Mouse (Mus musculus) heart, embryonic 11.5 days (tissue): ENCODE data around the gene Bzw1. TPM values are rescaled to one million over a fixed set of nuclear protein-coding genes. Genes with fewer than 3 reads are reported as not detected.

Experiments
- polyA plus RNA-seq: library from polyadenylated mRNA; unstranded; fragments of >200 nt; fragmentation: Nextera tagmentation; extraction: Ambion mirVana; gene quantifications from 2 replicates; pipeline ENCODE4 v1.2.1, GENCODE M21; 2014

Bzw1 gene
- polyA plus RNA-seq, 1 experiment from 2014 or later: 274 TPM

Other genes starting within 250 kb of the Bzw1 start
- gene Aox4, start 182.5 kb upstream of the Bzw1 start, polyA plus RNA-seq: 1.4 TPM in 2 replicates
- not detected in 2 replicates for gene Aox2, start 114.6 kb upstream of the Bzw1 start, polyA plus RNA-seq
- 134 and 148 TPM in 2 replicates for gene Clk1, start 31.2 kb downstream of the Bzw1 start, polyA plus RNA-seq
- 35.0 and 36.4 TPM in 2 replicates for gene Nif3l1, start 52.3 kb downstream of the Bzw1 start, polyA plus RNA-seq
- gene Ppil3, start 52.6 kb downstream of the Bzw1 start, polyA plus RNA-seq: 36.5 and 37.1 TPM in 2 replicates
- 26.7 and 30.0 TPM in 2 replicates for gene Orc2, start 112.2 kb downstream of the Bzw1 start, polyA plus RNA-seq
- gene Fam126b, start 193.4 kb downstream of the Bzw1 start, polyA plus RNA-seq: 5.2 and 6.4 TPM in 2 replicates
- 195 and 206 TPM in 2 replicates for gene Ndufb3, start 193.5 kb downstream of the Bzw1 start, polyA plus RNA-seq